Mouse (Mus musculus) adipocyte (in vitro differentiated cells): ENCODE measurements around the gene Gpr160.
A peak's percentile ranks its signal among the peaks of the same experiment; 100 is the strongest.

Source experiments
- DNase-seq: peaks from one replicate; pipeline ENCODE4 v3.0.0-alpha.2; 2016; ENCODE audit warnings: low spot score

Gene Gpr160

GRCm38 (mm10) chr3:30904658-30905057 is 48.9 kb downstream of the Gpr160 start:
- DNase-seq, result no peak

DNA sequence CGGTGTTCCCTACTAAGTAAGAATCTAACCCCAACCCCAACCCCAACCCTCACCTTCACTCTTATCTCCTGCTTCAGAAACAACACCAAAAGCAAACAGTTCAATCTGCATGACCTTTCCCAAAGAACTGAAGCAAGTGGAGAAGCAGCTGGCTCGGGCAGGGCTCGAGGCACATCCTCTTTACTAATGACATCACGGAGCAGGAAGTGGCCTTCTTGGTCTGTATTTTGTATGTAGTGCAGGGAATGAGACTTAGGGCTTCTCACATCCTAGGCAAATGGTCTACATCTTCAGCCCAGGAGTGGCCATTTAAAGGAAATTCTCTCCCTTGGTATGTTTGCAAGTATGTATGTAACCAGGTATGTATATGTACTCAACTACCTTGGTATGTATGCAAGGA is 61.4 kb downstream of the Gpr160 start:
- DNase-seq, result no peak

DNA sequence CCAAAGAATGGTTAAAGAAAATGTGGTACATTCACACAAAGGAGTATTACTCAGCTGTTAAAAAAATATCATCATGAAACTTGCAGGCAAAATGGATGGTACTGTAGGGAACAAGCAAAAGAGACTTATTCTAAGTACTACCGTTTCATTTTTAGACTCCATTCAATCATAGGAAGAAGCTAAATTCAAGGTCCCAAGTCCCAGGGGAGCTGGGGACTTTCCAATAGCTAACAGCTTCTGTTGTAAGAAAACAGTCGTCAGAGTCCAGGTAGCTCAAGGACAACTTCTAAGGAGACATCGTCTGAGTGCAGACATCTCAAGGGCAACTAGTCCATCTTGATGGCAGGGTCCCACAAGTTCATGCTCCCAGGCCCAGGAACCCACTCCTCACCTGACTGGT is 71.9 kb downstream of the Gpr160 start:
- no peak for DNase-seq

DNA sequence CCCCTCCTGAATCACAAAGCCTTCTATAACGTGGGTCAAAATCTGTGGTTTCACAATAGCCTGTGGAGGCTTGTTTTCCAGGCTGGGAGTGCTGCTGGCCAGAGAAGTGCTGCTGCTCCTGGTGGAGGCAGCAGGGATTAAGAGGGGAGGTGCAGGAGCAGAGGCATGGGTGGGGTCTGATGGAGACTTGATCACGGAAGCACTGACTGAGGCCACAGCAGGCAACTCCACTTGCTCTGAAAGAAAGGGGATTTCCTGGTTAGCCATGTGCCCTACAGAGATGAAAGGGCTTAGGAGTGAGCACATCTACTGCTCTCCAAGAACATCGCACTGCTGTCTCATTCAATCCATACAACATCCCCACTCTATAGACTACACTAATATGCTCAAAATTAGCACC is 74.1 kb downstream of the Gpr160 start:
- DNase-seq, result peak; percentile 23

DNA sequence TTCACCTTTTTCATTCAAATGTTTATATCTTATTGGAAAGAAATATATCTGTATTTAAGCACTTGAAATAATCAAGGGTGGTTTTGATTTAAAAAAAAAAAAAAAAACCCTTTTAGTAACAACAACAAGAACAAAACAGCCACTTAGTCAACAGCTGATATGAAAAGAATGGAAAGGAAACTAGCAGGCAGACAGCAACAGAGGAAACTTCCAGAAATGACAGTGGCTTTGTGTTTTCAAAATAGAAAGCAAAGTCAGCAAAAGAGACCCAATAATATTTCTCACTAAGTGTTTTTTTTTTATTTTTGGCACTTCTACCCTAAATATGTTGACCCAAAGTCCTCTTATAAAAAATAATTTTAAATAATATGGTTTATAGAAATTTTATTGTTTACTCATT is 78.6 kb downstream of the Gpr160 start:
- peak; percentile 15 for DNase-seq
